Mouse (Mus musculus): ENCODE results near the gene Cracr2a. TPM values are rescaled to one million over a fixed set of nuclear protein-coding genes. Genes with fewer than 3 reads are reported as not detected.
A peak's percentile ranks its signal among the peaks of the same experiment; 100 is the strongest.

The Cracr2a gene
- polyA plus RNA-seq, 1 experiment from 2014 or later, result 1.8 TPM

DNA sequence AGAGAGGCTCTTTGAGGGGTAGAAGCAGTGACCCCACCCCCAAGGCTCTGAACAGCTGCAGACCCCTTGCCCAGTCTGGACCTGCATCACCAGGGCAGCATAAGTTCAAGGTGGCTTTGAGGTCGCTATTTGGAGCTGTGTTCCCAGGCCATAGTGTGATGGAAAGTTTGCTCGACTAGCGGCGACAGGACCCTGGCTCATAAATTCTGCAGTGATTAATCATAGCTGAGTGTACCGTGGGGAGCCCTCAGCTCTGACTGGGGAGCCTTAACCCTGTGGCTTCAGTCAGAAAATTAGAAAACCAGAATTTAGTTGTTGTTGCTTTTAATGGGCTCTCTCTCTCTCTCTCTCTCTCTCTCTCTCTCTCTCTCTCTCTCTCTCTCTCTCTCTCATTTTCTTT, 153.8 kb downstream of the Cracr2a start:
- DNase-seq (ENCODE audit: low spot score), result no peak
- Histone ChIP-seq H3K4me3 (ENCODE audit: low read depth, low read length) (no peak overlapping the region), H3K27me3 (replicated peaks; ENCODE audit: control insufficient read depth, insufficient read depth, low read length) (no peaks in the 10 kb centered on the region), H3K9me3 (ENCODE audit: control insufficient read depth, low read length) (no peaks in the 10 kb centered on the region), H3K4me1 (replicated peaks; ENCODE audit: control insufficient read depth, insufficient read depth, low read length) (no peaks in the 10 kb centered on the region), H3K27ac (ENCODE audit: low read depth, low read length) (no peak overlapping the region), H3K9ac (ENCODE audit: low read depth, low read length) (no peak overlapping the region), H3K4me2 (no peak overlapping the region), H3K36me3 (ENCODE audit: control insufficient read depth, insufficient read depth, low read length) (no peaks in the 10 kb centered on the region)
- 68% methylated on average over 5 of the region's 5 CpGs for WGBS
- ATAC-seq (replicated peaks; ENCODE audit: low FRiP score), result no peak

DNA sequence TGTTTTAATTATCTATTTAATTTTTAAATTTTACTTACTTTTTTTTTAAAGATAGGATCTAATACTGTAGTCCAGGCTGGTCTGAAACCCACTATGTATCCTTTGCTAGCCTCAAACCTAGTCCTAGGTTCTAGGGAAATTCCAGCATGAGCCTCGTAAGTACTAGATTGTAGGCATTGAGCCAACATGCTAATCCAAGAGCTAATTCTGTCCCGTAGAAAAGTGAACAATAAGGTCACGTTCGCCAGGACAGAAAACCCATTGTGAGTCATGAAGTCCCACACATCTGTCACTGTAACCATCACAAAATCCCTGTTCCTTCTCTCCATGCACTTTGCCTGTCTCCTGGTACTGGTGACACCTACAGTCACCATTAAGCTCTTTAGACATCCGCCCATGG, 154.3 kb downstream of the Cracr2a start:
- H3K36me3 ChIP-seq (ENCODE audit: control insufficient read depth, insufficient read depth, low read length), result no peaks in the 10 kb centered on the region
- WGBS, result 85% methylated on average over 5 of the region's 5 CpGs
- no peak overlapping the region for H3K9ac ChIP-seq (ENCODE audit: low read depth, low read length)
- DNase-seq (ENCODE audit: low spot score), result no peak
- no peak for ATAC-seq (replicated peaks; ENCODE audit: low FRiP score)
- H3K27ac ChIP-seq (ENCODE audit: low read depth, low read length), result no peak overlapping the region
- no peak overlapping the region for H3K4me2 ChIP-seq
- H3K4me1 ChIP-seq (replicated peaks; ENCODE audit: control insufficient read depth, insufficient read depth, low read length), result no peaks in the 10 kb centered on the region
- no peak overlapping the region for H3K4me3 ChIP-seq (ENCODE audit: low read depth, low read length)
- no peaks in the 10 kb centered on the region for H3K27me3 ChIP-seq (replicated peaks; ENCODE audit: control insufficient read depth, insufficient read depth, low read length)
- no peaks in the 10 kb centered on the region for H3K9me3 ChIP-seq (ENCODE audit: control insufficient read depth, low read length)

DNA sequence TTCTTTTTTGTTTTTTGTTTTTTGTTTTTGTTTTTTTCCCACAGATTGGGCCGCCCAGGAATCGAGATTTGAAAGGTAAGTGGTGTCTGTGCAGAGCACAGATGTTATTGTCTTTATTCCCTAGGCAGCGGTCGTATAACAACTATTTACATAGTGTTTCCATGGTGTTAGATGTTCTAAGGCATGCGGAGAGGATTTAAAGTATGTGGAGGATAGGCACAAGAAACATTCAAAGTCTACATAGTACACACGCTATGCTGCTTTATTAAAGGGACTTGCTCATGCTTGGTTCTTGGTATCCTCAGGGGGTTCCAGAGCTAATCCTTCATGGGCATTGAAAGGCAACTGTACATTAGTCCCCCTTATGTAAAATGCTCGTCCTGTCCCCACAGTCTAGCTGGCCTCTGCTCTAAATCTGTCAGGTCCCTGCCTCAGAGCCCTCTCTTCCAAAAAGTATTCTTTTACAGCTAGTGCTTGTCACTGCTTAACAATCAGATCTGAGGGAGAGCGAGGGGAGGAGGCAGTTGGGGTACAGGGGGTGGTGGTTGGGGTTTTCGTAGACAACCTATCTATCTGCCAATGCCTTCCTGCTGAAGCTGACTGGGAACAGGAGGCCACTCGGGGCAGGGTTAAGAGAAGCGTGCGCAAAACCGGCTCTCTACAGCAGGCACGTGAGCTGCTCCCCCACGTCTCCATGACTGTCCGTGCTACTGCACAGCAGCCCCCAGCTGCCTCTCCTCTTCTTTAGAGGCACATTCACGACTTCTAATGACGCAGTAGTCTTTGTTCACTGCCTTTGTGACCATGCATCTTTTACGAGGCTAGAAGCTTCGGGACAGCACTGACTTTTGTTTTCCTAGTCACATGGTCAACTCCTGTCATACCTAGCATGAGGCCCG, 156.3 kb downstream of the Cracr2a start:
- Histone ChIP-seq H3K4me2 (no peak overlapping the region), H3K9me3 (ENCODE audit: control insufficient read depth, low read length) (no peaks in the 10 kb centered on the region), H3K4me3 (ENCODE audit: low read depth, low read length) (no peak overlapping the region), H3K27me3 (replicated peaks; ENCODE audit: control insufficient read depth, insufficient read depth, low read length) (no peaks in the 10 kb centered on the region), H3K27ac (ENCODE audit: low read depth, low read length) (no peak overlapping the region), H3K36me3 (ENCODE audit: control insufficient read depth, insufficient read depth, low read length) (no peaks in the 10 kb centered on the region), H3K9ac (ENCODE audit: low read depth, low read length) (no peak overlapping the region), H3K4me1 (replicated peaks; ENCODE audit: control insufficient read depth, insufficient read depth, low read length) (no peaks in the 10 kb centered on the region)
- WGBS, result 73% methylated on average over 21 of the region's 21 CpGs
- ATAC-seq (replicated peaks; ENCODE audit: low FRiP score) (no peak), DNase-seq (ENCODE audit: low spot score) (no peak)

DNA sequence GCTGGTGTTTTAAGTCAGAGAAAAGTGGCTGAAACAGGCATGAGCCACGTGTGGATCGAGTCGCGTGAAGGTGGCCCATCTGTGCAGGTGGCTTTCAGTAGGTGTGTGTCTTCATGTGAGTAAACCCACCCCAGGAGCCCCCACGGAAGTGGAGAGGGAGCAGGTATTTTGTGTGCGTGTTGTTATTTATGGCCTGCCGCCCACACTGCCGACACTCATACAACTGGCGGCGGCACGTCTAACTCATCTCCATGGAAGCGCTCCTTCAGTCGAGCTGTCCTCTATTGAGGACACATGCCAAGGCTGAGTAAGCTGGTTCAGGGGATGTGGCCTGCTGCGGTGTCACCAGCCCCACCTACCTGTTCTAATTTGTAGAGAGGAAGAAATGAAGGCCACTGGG, 158.7 kb downstream of the Cracr2a start:
- Histone ChIP-seq H3K4me3 (ENCODE audit: low read depth, low read length) (no peak overlapping the region), H3K9me3 (ENCODE audit: control insufficient read depth, low read length) (no peaks in the 10 kb centered on the region), H3K4me1 (replicated peaks; ENCODE audit: control insufficient read depth, insufficient read depth, low read length) (no peaks in the 10 kb centered on the region), H3K36me3 (ENCODE audit: control insufficient read depth, insufficient read depth, low read length) (no peaks in the 10 kb centered on the region), H3K27me3 (replicated peaks; ENCODE audit: control insufficient read depth, insufficient read depth, low read length) (no peaks in the 10 kb centered on the region), H3K9ac (ENCODE audit: low read depth, low read length) (no peak overlapping the region), H3K4me2 (no peak overlapping the region), H3K27ac (ENCODE audit: low read depth, low read length) (no peak overlapping the region)
- DNase-seq (ENCODE audit: low spot score), result no peak
- ATAC-seq (replicated peaks; ENCODE audit: low FRiP score), result no peak
- 88% methylated on average over 14 of the region's 14 CpGs for WGBS

DNA sequence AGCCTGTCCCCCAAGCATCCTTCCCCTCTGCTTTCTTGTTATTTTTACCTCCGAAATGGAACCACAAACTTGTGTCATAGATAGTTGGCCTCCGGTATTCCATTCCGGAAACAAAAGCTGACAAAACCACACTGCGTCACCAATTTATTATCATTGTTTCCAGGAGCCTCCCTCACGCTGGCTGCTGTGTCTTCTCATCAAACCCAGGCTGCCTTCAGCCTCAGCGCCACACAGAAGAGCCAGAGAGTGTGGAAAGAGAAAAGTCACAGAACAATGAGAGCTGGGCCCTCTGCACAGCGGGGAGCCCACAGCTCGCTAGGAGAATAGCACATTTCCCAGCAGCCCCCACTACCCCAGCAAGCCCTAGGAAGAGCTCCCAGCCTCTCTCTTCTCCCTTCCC, 162.0 kb downstream of the Cracr2a start:
- Histone ChIP-seq H3K9me3 (ENCODE audit: control insufficient read depth, low read length) (no peaks in the 10 kb centered on the region), H3K27ac (ENCODE audit: low read depth, low read length) (no peak overlapping the region), H3K4me2 (peak overlapping the region; percentile 7; the same call in 1 of the 2 replicates), H3K27me3 (replicated peaks; ENCODE audit: control insufficient read depth, insufficient read depth, low read length) (no peaks in the 10 kb centered on the region), H3K4me1 (replicated peaks; ENCODE audit: control insufficient read depth, insufficient read depth, low read length) (no peaks in the 10 kb centered on the region), H3K4me3 (ENCODE audit: low read depth, low read length) (no peak overlapping the region), H3K36me3 (ENCODE audit: control insufficient read depth, insufficient read depth, low read length) (no peaks in the 10 kb centered on the region), H3K9ac (ENCODE audit: low read depth, low read length) (no peak overlapping the region)
- 38% methylated on average over 8 of the region's 8 CpGs for WGBS
- no peak for DNase-seq (ENCODE audit: low spot score)
- ATAC-seq (replicated peaks; ENCODE audit: low FRiP score), result no peak

Other genes starting within 250 kb of the Cracr2a start
- 14.8 and 16.1 TPM in 2 replicates for gene Parp11, start 114.5 kb upstream of the Cracr2a start, polyA plus RNA-seq (2014; fragmentation: Nextera tagmentation; extraction: Ambion mirVana)
- gene Prmt8, start 208.1 kb downstream of the Cracr2a start, polyA plus RNA-seq (2014; fragmentation: Nextera tagmentation; extraction: Ambion mirVana), result 0.10 and 0.18 TPM in 2 replicates

Measured in liver, embryonic 11.5 days (tissue).